Mouse (Mus musculus): ENCODE results near the gene Spata18. TPM values are rescaled to one million over a fixed set of nuclear protein-coding genes. Genes with fewer than 3 reads are reported as not detected.

The Spata18 gene
- total RNA-seq, 2 experiments from 2014 or later: 0.51 TPM; not detected in 1

- DNase-seq (ENCODE audit: low spot score in 2 of 2): no peak
These were observed 54.1 kb downstream of the Spata18 start for GRCm38 (mm10) chr5:73705290-73705689.

- DNase-seq (ENCODE audit: low spot score in 2 of 2): no peak
These were observed 61.7 kb downstream of the Spata18 start for GRCm38 (mm10) chr5:73712852-73713251.

- no peak for DNase-seq (ENCODE audit: low spot score in 2 of 2)
These were observed 65.8 kb downstream of the Spata18 start for GRCm38 (mm10) chr5:73716941-73717340.

GRCm38 (mm10) chr5:73721682-73722282, 70.6 kb downstream of the Spata18 start:
- DNase-seq (ENCODE audit: low spot score in 2 of 2): no peak

GRCm38 (mm10) chr5:73725981-73726380, 74.8 kb downstream of the Spata18 start:
- no peak for DNase-seq (ENCODE audit: low spot score in 2 of 2)

- no peak for DNase-seq (ENCODE audit: low spot score in 2 of 2)
These were observed 77.5 kb downstream of the Spata18 start for GRCm38 (mm10) chr5:73728651-73729050.

Other genes with a start within 250 kb of the Spata18 start
- gene Cwh43, start 245.3 kb upstream of the Spata18 start, total RNA-seq (2021): 1 to 10 TPM; 1.3 to 2.1 TPM
- 100 to 1,000 TPM; 132 to 133 TPM for gene Dcun1d4, start 170.4 kb upstream of the Spata18 start, total RNA-seq (2021)
- gene Lrrc66, start 18.9 kb upstream of the Spata18 start, total RNA-seq (2021): not detected
- 10 to 100 TPM; 40.2 to 43.2 TPM for gene Sgcb, start 3.6 kb upstream of the Spata18 start, total RNA-seq (2021)

All from left cerebral cortex, adult 18-20 months (tissue).